Mouse (Mus musculus): Measurements from ENCODE around the gene Olfr1347.

Gene Olfr1347

DNA sequence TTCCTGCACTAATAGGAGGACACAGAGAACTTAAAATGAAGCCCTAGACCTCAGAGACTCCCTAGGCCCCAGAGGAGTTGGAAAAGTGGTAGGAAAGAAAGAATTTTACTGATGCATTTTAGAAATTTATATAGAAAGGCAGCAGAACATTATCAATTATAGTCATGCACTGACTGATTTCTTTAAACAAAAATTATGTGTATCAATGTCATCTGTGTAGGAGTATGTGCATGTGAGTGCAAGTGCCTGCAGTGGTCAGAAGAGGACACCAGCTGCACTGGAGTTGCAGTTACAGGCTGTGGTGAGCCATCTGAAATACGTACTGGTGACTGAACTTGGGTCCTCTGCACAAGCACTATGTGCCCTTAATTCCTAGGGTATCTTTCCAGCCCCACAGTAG is at the start of gene Olfr1347:
Olfr1347 (minus strand) TSS at position 101 of the 400 bp plus-strand sequence.
- 63% methylated on average over 1 of the region's 1 CpGs for WGBS

DNA sequence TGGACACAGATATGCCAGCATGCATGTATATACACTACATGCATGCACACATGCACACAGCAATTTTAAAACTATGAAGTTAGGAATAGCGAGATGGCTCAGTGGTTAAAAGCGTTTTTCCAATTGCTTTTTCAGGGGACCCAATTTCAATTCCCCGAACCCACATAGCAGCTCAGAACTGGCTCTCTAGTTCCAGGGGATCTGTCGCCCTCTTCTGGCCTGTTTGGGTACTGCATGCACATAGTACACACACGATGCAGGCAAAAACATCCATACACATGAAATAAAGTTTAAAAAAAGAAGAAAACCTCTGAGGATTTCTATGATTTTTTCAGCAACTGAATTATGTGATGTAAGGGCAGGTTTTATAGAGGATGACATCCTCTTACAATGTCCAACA is 26.6 kb upstream of the Olfr1347 start:
- 63% methylated on average over 5 of the region's 5 CpGs for WGBS

DNA sequence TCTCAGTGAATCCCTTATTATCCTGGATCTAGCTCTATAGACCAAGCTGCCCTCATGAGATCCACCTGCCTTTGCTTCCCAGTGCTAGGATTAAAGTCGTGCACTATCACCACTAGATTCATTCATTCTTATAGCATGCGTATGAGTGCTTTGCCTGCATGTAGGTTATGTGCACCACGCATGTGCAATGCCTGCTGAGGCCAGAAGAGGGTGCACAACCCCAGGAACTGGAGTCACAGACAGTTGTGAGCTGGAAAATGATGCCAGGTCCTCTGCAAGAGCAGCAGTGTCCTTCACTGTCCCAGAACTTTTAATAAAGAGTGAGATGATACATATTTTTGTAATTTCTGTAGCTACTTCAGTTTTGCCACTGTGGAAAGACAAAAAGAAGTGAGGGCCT is 25.4 kb upstream of the Olfr1347 start:
- 66% methylated on average over 3 of the region's 3 CpGs for WGBS

DNA sequence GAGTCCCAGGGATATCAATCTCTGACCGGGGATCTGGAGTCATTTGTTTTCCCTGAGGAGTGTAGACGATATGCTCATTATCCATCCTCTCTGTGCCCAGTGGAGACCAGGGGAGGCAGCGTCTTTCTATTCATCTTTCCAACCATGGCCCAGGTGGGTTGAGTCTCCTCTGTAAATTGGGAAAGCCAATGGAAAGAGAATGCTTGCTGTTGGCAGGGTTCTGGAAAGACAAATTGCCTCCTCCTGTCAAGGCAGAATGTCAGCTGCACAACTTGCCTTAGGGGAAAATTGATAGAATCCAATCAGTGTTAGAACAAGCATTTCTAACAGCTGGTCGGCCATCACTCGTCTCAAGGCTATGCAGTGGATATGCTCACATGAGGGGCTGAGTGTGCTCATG is 23.3 kb upstream of the Olfr1347 start, which contains the start of gene Olfr1349:
Olfr1349 (minus strand) TSS at position 101 of the 400 bp plus-strand sequence.
- 88% methylated on average over 5 of the region's 5 CpGs for WGBS

DNA sequence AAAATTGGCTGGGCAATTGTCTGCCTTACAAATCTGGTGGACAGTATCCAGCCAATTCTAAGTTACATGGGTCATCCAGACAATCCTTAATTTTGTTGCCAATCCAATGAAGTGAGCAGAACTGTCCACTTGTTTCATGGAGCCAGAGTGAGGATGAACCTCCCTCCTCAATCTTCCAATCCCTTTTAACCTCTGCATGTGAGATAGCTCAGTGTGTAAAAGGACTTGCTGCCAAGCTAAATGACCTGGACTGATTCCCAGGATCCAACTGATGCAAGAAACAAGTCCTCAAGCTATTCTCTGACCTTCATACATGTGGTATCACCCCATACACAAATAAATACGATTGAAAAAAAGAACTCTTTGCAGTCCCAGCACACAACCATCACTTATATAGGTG is 22.1 kb upstream of the Olfr1347 start:
- WGBS, result 34% methylated on average over 1 of the region's 1 CpGs

DNA sequence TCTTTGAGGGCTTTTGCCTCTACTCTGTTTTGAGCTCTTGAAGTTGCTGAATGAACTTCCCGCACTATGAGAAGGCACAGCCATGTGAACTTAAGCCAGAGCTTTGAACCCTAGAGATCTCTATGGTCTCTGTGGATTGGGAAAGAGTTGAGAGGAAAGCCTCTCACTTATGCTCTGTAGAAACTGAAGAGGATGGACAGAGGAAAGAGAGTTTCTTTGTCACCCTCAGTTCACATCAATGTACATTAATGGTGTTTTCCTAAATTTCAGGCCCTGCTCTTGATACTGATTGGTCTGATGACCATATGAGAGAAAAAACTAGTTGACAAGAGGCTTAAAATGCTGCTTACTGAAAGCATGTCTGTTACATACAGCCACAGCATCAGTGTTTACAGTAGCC is 9.1 kb upstream of the Olfr1347 start, which contains the start of gene Olfr1348:
Olfr1348 (minus strand) TSS at position 101 of the 400 bp plus-strand sequence.
- WGBS, result 100% methylated on average over 1 of the region's 1 CpGs

DNA sequence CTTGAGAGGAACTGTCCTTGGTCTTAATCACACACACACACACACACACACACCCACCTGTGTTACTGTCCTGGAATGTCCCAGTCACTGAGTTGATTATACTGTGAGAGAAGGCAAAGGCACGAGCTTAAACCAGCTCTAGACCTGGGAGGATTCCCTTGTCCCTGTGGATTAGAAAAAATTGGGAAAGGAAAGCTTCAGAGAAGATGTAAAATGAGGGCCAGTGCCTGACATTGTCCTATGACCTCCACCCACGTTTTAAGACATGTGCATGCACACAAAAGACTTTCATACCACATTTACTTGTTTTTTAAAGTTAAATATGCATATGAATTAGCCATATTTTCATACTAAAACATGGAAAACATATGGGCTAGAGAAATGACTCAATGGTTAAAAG is 12.7 kb downstream of the Olfr1347 start, which contains the start of gene Olfr5:
Olfr5 (minus strand) TSS at position 101 of the 400 bp plus-strand sequence.
- WGBS, result 21% methylated on average over 2 of the region's 2 CpGs

DNA sequence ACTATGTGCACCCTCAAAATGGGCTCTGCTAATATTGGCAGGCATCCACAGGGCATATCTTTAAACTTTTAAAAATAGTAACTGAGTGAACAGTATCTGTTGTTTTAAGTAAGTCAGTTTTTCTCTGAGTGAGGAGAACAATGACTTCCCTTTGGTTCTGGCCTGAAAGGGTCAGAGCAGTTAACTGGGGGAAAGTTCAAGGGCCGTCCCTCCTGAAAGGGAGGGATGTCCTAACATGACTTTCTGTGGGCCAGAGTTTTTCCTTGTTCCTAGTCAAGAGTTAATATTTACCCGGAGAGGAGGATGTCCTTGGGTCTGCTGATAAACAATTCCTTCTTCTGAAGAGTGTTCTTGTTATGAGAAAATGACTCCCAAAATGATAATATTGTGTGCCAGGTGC is 21.9 kb downstream of the Olfr1347 start:
- 72% methylated on average over 2 of the region's 2 CpGs for WGBS

DNA sequence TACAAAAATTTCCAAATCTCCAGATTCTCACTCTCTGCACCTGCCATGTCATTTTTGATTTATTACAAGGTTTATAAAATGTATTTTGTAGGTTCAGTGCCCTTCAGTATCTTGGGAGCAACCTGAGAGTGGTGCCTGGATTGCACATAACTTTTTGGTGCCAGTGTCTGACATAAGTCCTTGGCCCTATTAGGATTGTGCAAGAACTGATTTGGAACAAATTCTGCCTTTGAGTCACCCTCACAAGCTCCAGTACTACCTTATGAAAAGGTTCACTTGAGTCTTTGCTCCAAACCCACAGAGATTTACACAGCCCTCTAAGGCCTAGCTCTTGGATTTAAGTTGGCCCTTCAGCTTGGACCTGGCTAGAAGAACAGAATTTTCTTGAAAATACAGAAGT is 32.6 kb downstream of the Olfr1347 start, which contains the start of gene Olfr1346:
Olfr1346 (plus strand) TSS at position 151 of the 400 bp plus-strand sequence.

DNA sequence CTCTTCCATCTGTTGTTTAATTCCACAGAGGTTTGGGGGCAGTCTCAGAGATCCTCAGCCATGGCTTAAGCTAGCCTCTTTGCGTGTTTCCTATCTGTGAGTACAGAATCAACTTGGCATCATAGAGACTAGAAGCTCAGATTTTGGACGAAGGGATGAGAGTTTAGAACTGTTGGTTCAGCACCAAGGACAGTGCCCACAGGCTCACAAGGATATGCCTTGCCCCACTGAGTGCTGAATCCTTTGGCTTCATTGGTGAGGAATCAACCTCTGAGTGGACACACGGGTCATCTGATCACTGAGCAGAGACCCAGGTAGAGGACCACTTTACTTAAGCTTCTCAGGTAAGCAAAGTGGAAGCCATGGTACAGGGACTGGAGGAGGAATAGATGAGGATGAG is 43.2 kb downstream of the Olfr1347 start:
- 45% methylated on average over 3 of the region's 3 CpGs for WGBS

DNA sequence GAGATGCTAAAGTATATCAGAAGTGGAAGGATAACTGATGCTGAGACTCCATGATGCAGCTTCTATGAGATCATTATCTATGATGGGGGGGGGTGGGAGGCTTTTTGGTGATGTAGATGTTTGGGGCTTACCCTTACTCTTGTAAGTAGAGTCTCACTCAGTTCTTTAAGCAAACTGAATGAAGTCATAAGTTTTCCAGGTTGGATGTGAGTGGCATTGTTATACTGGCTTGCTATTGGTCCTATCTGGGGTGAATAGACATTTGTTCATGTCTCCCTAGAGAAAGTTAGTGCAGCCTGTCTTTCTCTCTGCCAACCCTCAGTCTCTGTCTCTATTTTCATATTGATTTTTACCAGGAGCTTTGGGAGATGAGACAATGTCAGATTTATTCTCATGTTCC is 43.7 kb downstream of the Olfr1347 start, which contains the start of gene Olfr1336:
Olfr1336 (plus strand) TSS at position 301 of the 400 bp plus-strand sequence.

DNA sequence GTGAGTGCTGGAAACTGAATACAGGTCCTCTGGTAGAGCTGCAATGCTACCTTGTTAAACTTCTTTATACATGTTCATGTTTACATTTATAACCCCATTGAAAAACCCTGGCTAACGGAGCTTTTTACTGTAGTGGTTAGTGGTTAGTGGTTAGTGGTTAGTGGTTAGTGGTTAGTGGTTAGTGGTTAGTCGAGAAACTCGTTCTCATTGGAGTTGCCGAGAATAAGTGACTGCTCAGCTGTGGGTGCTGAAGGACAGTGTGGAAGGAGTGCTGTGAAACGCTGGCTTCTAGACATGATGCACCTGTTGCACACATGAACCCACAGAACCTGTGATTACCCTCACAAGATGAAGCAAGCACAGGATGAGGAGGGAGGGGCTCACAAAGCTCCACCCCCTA is 51.8 kb downstream of the Olfr1347 start:
- WGBS, result 86% methylated on average over 5 of the region's 5 CpGs

DNA sequence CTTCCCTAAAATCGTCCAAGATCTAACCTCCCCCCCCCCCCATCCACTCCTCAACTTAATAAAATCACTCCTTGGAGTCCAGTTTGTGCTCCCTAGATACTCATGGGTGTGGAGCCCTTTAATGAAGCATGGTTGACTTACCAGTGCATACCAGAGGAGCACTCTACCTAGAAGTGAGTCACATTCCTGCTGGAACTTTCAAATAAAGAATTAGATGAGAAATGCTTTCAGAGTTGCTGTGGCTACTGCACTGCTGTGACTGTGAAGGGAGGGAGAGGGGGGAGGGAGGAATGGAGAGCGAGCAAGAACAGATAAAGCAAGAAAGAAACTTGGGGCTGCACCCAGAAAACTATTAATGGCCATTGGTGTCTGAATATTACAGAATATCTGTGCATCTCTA is 58.4 kb downstream of the Olfr1347 start:
- WGBS, result 68% methylated on average over 2 of the region's 2 CpGs

DNA sequence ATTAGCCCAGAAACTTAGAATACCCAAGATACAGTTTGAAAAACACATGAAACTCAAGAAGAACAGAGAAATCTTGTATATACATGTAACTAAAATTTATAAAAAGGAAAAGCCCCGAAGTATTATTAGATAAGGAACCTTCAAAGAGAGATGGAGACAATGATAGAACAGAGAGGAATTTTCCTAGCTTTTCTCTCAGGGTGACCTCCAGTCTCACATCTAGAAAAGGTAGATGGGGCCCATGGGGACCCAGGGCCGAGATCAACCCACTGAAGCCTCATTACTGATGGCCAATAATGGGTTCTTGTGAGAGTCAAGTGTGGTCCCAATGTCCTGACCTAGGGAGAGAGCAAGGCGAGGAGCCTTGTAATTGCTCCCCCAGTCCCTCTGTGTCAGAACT is 61.2 kb downstream of the Olfr1347 start, which contains the start of gene Olfr1344:
Olfr1344 (plus strand) TSS at position 301 of the 400 bp plus-strand sequence.
- WGBS, result 83% methylated on average over 3 of the region's 3 CpGs

All from cerebral cortex, adult 2 months (tissue).